Mouse (Mus musculus): ENCODE measurements around the gene Man1a. TPM values are rescaled to one million over a fixed set of nuclear protein-coding genes. Genes with fewer than 3 reads are reported as not detected.

Man1a gene
- 22.7 and 26.7 TPM in 2 replicates for total RNA-seq (2023)

GRCm38 (mm10) chr10:54076420-54076819 is at the start of gene Man1a:
Gene Man1a, minus strand, starts transcription at chr10:54076609.

